Mouse (Mus musculus): ENCODE measurements around the gene Gm3646.

DNA sequence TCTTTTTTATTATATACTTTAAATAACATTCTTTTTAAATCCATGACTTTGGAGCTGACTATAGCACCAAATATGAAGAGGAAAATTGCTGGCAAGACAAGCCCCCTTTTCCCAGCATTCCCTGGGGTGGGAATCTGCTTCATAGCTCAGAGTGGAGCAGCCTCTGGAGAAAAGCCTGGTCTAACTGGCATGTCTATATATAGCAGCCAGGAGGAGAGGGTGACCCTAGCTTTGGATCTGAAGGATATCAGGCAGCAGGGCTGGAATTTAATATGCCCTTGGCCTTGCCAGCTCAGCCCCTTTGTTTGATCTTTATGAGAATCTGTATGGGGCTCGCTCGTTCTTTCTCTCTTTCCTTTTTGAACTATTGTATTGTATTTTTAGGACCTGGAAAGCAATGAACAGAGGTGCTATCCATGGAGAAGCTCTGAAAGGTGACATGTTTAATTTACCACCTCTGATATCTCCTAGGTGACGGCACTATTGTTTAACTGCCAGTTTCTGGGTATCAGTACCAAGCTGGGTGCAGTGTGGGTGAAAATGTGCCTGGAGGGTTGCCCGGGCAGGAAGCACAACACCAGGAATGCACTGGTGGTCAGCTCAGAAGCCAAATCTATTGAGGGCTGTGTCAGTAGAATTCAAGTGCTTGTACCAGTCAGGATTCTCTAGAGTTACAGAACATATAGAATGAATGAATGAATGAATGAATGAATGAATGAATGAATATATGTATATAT lies at the start of gene Gm3646:
- TF ChIP-seq CTCF (IDR thresholded peaks at IDR 0.05), result no peak
- no peak for TF ChIP-seq POLR2A (IDR thresholded peaks at IDR 0.05; ENCODE audit: insufficient read depth, low read depth, low read length)

Data from heart, adult 2 months (tissue).